Mouse (Mus musculus) NIH3T3 (cell line): ENCODE results near the gene Kif26a.
A peak's percentile ranks its signal among the peaks of the same experiment; 100 is the strongest.

Experiments
- DNase-seq: peaks from one replicate; pipeline ENCODE4 v3.0.0-alpha.2; 2012; ENCODE audit warnings: low read depth

Gene Kif26a

DNA sequence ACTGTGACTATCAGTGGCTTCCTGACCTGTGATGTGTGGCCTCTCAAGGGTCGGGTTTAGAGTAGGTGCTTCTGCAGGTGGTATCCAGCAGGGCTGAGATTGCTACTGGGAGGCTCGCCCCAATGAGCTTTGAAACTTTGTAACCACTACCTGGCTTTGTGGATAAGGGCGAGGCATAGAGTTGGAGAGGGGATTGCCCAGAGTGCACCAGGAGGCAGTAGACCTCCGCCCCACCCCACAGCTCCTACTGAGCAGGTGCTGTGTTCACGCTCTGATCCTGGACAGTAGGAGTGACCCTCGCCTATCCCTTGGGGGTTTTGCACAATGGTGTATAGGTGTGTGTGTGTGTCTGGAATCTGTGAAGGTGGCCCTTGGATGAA lies 18.8 kb downstream of the Kif26a start:
- no peak for DNase-seq

- DNase-seq, result peak; percentile 67
These were observed 23.2 kb downstream of the Kif26a start for GRCm38 (mm10) chr12:112169240-112169639.

DNA sequence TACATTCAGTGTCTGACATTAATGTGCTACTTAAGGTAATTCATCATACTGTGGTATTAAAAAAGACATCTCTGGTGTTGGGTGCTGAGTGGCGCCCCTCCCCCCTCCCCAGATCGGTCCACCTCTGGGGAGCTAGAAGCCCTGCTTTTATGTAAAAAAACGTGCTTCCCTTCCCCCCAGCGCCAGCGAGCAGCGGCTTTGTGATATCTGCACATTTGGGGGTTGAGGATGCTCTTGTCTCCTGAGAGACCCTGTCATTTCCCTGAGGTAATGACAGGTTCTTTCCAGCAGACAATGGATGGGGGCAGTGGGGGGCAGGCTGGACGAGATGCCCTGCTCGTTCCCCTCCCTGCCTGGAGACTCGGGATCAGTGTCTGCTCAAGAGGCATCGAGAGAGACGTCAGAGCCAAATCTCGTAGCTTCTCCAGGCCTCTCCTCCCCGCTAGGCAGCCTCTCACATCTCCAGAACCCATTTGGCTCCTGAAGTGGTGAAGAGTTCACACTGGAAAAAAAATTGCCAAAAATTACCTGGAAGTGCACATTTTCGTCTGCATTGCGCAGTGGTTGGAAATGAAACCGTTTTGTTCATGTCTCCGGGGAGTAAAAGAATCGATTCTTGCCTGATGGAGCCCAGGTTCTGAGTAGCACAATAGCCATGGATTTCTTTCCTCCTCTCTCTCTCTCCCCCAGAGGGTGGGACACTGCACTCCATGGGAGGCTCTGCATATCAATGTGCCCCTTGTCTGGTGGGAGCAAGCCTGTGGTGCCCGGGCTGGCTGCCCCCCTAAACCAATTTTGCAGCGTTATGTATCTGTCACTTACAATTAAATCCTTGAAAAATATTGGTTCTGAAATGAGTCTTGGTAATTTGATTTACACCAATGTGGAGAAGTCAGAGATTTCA lies 24.9 kb downstream of the Kif26a start:
- DNase-seq, result no peak

DNA sequence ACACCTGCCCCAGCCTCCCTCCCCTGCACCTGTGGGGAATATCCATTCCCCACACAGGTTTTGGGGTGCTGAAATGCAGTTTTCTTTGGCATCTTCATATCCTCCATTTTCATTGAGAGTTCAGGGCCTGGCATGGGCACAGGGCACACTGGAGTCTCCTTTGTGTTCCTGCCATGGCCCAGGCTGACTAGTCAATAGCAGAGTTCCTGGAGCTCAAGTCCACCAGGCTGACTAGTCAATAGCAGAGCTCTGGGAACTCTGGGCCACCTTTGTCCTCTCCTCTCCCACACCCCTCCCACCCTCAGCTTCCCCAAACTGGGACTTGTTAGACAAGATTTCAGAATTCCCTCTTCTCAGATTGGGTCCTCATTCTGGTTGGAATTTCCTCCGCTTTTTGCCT lies 25.6 kb downstream of the Kif26a start:
- DNase-seq, result no peak

DNA sequence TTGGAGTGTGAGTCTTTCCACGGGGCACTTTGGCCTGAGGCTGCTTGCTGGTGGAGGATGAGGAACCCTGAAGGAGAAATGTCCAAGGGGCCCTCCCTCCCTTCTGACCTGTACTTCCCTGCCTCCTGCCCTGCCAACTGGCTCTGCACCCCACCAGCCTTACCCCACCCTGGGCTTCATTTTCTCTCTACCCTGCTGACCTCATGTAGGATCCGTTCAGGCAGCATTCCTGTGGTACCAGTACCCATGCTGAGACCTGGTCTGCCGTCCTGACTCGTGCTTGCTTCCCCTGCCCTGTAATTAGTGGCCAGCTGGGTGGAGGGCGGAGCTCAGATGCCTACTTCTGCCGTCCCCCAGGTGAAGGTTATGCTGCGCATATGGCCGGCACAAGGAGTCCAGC lies 26.2 kb downstream of the Kif26a start:
- no peak for DNase-seq

- no peak for DNase-seq
These were observed 31.7 kb downstream of the Kif26a start for GRCm38 (mm10) chr12:112177679-112178078.

DNA sequence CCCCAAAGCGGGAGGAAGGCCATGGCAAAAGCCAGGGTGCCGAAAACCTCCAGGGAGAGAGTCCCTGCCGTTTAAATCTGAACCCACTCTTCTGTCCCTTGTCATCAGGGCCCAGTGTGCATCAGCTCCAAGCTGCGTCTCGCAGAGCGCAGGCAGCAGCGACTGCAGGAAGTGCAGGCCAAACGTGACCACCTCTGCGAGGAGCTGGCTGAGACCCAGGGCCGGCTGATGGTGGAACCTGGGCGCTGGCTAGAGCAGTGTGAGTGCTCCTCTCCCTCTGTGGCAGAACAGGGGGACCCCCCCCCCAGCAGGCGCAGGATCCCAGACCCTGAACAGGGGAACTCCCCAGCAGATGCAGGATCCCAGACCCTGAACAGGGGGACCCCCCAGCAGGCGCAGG lies 33.7 kb downstream of the Kif26a start:
- DNase-seq, result no peak

GRCm38 (mm10) chr12:112181921-112182608 lies 36.1 kb downstream of the Kif26a start:
- no peak for DNase-seq

DNA sequence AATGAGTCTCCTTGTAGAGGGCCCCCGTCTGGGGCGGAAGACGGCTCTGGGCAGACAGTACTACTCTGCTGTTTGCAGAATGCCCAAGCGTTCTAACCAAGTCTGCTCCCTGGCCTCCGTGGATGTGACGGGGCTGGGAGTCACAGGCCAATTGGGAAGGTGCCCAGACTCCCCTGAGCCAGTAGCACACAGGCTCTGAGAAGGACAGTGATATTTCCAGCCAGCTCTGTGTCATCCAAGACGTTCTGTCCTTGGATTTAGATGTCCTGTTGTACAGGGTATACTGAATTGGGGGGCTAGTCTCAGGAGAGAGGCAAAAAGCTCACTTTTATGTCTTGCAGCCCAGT lies 36.6 kb downstream of the Kif26a start:
- no peak for DNase-seq

GRCm38 (mm10) chr12:112183675-112184074 lies 37.7 kb downstream of the Kif26a start:
- peak; percentile 47 for DNase-seq

- peak; percentile 29 for DNase-seq
These were observed 38.4 kb downstream of the Kif26a start for GRCm38 (mm10) chr12:112184390-112184789.

GRCm38 (mm10) chr12:112186899-112187298 lies 40.9 kb downstream of the Kif26a start:
- DNase-seq, result no peak

DNA sequence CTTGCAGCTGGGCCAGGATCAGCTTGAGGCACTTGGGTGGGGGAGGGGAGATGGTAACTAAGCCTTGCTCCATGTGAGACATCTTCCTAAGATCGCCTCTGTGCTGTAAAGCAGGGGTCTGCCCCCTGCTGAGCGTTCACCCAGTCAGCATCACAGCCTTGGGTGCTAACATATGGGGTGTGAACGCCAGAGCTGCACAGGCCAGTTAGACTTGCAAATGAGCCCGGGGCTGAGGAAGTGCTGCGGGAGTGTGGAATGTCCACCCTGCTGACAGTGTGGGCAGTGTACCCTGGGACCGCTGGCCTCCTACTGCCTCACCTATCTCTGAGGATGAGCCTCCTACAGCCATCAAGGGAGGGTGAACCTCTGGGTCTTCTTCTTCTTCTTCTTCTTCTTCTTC lies 45.7 kb downstream of the Kif26a start:
- no peak for DNase-seq

- no peak for DNase-seq
These were observed 49.0 kb downstream of the Kif26a start for GRCm38 (mm10) chr12:112195019-112195418.

GRCm38 (mm10) chr12:112196562-112196961 lies 50.6 kb downstream of the Kif26a start:
- DNase-seq, result no peak

GRCm38 (mm10) chr12:112199363-112199762 lies 53.4 kb downstream of the Kif26a start:
- no peak for DNase-seq

- DNase-seq, result no peak
These were observed 54.0 kb downstream of the Kif26a start for GRCm38 (mm10) chr12:112200045-112200444.

DNA sequence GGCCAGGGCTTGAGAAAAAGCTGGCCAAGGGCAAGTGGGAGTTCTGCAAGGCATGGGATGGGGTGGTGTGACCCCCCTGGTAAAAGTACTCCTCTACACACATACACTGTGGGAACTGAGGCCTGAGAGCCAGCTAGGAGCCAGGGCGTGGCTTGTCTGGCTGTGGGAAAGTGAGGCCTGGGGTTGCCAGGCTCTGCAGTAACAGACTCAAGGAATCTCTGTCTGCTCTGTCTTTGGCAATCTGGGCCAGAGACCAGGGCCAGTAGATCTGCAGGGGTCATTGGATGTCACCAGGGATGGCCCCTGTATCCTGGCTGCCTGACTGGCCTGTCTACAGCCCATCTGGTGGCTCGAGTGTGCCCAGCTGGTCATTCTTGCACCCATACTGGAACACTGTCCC lies 61.2 kb downstream of the Kif26a start:
- DNase-seq, result no peak

DNA sequence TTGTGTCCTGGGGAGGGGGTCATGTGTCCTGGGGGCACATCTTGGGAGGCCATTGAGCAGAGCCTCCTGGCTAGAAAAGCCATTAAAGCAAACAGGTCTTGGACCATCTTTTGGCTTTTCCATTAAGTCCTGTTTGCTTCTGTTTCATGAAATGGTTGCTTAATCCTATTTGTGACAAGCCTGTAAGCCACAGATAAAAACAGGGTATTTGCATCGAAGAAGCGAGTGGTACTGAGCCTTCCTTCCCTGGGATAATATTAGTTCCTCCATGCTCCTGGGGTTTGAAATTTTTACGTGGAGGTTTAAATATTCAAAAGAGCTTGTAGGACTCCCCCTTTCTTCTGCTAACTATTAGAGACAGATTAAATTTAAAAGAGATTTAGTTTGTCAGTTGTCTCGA lies 61.7 kb downstream of the Kif26a start:
- no peak for DNase-seq

- DNase-seq, result no peak
These were observed 64.6 kb downstream of the Kif26a start for GRCm38 (mm10) chr12:112210622-112211021.

GRCm38 (mm10) chr12:112214441-112214857 lies 68.4 kb downstream of the Kif26a start:
- DNase-seq, result no peak

DNA sequence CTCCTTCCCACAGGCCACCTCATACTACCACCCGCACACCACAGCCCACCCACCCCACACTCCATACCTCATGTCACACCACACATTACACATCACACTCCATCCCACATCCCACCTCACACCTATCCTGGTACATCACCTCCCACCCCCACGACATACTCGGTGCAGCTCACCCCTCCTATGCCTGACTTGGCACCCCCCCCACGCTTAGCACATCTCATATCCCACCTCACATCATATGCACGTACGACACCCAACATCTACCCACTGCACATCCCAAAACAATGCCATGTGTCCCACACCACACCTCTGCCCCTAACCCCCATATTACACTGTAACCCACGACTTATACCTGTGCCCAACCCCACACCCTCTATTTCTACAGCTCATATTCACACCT lies 69.5 kb downstream of the Kif26a start:
- DNase-seq, result no peak

GRCm38 (mm10) chr12:112217021-112217420 lies 71.0 kb downstream of the Kif26a start:
- DNase-seq, result no peak

DNA sequence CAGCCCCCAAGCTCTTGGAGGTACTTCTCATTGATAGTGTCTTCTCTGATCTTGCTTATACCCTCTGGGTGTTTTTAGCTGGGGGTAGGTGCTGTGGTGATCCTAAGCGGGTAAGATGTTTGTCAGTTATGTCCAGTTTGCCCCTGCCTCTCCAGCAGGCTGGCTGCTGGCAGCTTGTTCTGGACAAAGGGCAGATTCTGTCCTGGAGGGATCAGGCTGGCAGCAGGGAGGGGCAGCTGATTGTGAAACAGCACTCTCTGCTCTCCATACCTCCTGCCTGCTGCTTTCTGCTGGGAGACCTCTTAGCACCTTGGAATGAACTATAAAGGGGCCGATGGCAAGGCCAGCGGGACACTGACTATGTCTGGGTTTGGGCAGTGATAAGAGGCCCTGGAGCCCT lies 71.7 kb downstream of the Kif26a start:
- DNase-seq, result no peak
